Mouse (Mus musculus): ENCODE measurements around the gene Fut8. TPM values are rescaled to one million over a fixed set of nuclear protein-coding genes. Genes with fewer than 3 reads are reported as not detected.
"Not testable (repeated sequence)": the region's sequence is repeated elsewhere in the genome, so short reads cannot be mapped to it uniquely, and the experiment has no call there.

The Fut8 gene
- total RNA-seq, 2 experiments from 2014 or later: 18.0 to 19.6 TPM

DNA sequence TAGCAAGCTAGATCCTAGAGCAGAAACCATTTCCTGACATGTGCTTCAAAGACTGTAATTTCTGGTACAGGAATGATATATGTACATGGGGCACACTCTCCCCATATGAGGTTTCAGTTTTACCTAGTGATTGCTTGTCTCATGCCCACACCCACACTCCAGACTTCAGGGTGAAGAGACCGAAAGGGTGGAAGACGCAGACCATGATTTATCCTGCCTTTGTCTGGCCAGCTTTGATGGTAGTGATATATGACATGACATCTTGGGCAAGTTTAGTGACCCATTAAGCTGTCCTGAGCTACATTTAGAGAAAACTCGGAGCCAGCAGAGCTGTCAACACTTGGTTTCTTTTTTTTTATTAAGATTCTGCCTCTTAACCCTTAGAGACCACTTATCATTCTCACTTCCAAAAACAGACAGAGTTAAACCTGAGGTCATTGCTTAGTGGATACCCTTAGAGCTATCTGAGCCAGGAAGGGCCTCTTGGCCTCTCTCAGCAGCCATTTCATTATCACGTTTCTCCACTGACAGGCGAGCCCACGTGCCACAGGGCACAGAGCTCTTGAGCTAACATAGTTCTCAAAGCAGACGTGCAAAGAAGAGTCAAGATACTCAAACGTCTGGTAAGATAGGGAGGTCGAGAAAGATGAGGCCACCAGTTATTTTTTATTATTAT, 245.4 kb downstream of the Fut8 start:
- no peak for DNase-seq (ENCODE audit: low spot score)
- intact Hi-C loops (cut with DNase I): no loop called here

GRCm38 (mm10) chr12:77484761-77485160, 246.8 kb downstream of the Fut8 start:
- DNase-seq (ENCODE audit: low spot score): no peak
- intact Hi-C loops (cut with DNase I): no loop called here

- DNase-seq (ENCODE audit: low spot score): no peak
- intact Hi-C loops (cut with DNase I): no loop called here
Measured at GRCm38 (mm10) chr12:77491478-77491877, 253.6 kb downstream of the Fut8 start.

DNA sequence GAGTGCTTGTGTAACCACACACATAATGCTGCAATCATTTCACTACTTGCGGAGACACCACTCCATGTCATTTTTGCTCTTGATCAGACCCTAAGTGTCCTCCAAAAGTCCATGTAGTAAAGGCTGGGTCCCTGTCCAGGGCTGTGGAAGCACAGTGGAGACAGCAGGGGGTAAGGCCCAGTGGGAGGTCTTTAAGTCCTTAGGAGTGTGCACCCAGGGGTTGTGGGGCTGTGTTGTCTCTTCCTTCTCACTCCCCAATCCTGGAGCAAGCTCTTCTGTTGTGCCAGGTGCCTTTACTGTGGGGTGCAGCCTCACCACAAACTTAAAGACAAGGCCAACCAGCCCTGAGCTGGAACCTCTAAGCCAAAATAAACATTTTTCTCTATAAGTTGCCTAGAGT, 257.9 kb downstream of the Fut8 start:
- DNase-seq (ENCODE audit: low spot score): no peak
- intact Hi-C loops (cut with DNase I): no loop called here

GRCm38 (mm10) chr12:77498153-77498552, 260.2 kb downstream of the Fut8 start:
- no peak for DNase-seq (ENCODE audit: low spot score)
- intact Hi-C loops (cut with DNase I): no loop called here

DNA sequence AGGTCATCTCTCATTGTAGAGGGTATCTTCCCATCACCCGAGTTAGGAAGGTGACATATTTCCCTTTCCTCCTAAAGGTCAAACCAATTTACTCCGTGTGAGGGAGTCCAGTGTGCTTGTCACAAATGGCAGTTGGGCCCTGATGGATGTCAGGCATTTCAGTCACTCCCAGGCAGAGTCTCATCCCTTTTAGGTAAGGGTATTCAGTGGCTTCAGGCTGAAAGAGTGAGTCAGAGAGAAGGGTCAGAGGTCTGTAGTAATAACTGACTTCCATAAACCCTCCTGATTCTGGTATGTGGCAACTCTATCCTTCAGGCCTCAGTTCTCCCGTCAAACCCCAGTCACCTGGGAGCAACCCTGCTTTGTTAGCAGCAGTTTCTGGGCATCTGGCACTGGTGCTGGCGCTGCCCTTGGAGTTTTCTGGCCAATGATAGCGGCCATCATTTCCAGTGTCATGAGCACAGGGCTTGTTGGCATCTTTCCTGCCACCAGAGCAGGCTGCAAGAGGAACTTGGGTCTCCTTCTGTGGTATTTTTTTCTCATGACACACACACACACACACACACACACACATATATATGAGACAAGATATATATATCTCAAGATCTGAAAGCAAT, 262.6 kb downstream of the Fut8 start:
- DNase-seq (ENCODE audit: low spot score): no peak
- intact Hi-C loops (cut with DNase I): no loop called here

GRCm38 (mm10) chr12:77501466-77502240, 263.7 kb downstream of the Fut8 start:
- intact Hi-C loops (cut with DNase I): no loop called here
- no peak for DNase-seq (ENCODE audit: low spot score)

GRCm38 (mm10) chr12:77502243-77502642, 264.3 kb downstream of the Fut8 start:
- intact Hi-C loops (cut with DNase I): no loop called here
- no peak for DNase-seq (ENCODE audit: low spot score)

GRCm38 (mm10) chr12:77505431-77505830, 267.5 kb downstream of the Fut8 start:
- intact Hi-C loops (cut with DNase I): no loop called here

GRCm38 (mm10) chr12:77507770-77508169, 269.8 kb downstream of the Fut8 start:
- intact Hi-C loops (cut with DNase I): no loop called here
- no peak for DNase-seq (ENCODE audit: low spot score)

More at GRCm38 (mm10) chr12:77505431-77505830, 267.5 kb downstream of the Fut8 start:
- no peak for DNase-seq (ENCODE audit: low spot score)

GRCm38 (mm10) chr12:77510758-77511157, 272.8 kb downstream of the Fut8 start:
- intact Hi-C loops (cut with DNase I): no loop called here
- no peak for DNase-seq (ENCODE audit: low spot score)

DNA sequence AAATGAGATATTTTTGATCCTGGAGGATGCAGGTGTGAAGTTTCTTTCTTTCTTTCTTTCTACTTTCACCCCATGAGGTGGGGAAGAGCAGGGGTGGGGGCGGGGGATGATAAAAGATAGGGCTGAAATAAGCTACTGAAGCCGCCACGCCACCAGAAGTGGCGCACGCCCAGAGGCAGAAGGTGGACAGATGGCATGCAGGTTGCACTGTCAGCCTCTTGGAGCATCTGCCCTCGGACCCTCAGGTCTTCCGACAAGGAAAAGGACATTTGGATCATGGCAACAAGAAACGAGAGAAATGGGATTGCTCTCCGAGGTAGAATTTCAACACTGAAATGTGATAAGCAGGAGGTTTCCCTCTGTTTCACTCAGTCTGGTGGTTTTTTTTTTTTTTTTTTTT, 273.3 kb downstream of the Fut8 start:
- no peak for DNase-seq (ENCODE audit: low spot score)
- intact Hi-C loops (cut with DNase I): no loop called here

- no peak for DNase-seq (ENCODE audit: low spot score)
- intact Hi-C loops (cut with DNase I): no loop called here
Measured at GRCm38 (mm10) chr12:77511631-77512030, 273.7 kb downstream of the Fut8 start.

- intact Hi-C loops (cut with DNase I): no loop called here
Measured at GRCm38 (mm10) chr12:77516805-77517204, 278.9 kb downstream of the Fut8 start.

GRCm38 (mm10) chr12:77517691-77518090, 279.8 kb downstream of the Fut8 start:
- DNase-seq (ENCODE audit: low spot score): no peak
- intact Hi-C loops (cut with DNase I): no loop called here

More at GRCm38 (mm10) chr12:77516805-77517204, 278.9 kb downstream of the Fut8 start:
- no peak for DNase-seq (ENCODE audit: low spot score)

- DNase-seq (ENCODE audit: low spot score): no peak
- intact Hi-C loops (cut with DNase I): no loop called here
Measured at GRCm38 (mm10) chr12:77519534-77520102, 281.7 kb downstream of the Fut8 start.

DNA sequence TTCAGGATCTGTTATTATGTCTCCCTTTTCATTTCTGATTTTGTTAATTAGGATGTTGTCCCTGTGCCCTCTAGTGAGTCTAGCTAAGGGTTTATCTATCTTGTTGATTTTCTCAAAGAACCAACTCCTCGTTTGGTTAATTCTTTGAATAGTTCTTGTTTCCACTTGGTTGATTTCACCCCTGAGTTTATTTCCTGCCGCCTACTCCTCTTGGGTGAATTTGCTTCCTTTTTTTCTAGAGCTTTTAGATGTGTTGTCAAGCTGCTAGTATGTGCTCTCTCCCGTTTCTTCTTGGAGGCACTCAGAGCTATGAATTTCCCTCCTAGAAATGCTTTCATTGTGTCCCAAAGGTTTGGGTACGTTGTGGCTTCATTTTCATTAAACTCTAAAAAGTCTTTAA, 286.1 kb downstream of the Fut8 start:
- DNase-seq (ENCODE audit: low spot score); intact Hi-C loops (cut with DNase I): not testable (repeated sequence)

All from heart, postnatal 25 days (tissue).